Mouse (Mus musculus): Measurements from ENCODE around the gene Oas1e.
A peak's percentile ranks its signal among the peaks of the same experiment; 100 is the strongest.
"Not testable (repeated sequence)": the region's sequence is repeated elsewhere in the genome, so short reads cannot be mapped to it uniquely, and the experiment has no call there.

The Oas1e gene

DNA sequence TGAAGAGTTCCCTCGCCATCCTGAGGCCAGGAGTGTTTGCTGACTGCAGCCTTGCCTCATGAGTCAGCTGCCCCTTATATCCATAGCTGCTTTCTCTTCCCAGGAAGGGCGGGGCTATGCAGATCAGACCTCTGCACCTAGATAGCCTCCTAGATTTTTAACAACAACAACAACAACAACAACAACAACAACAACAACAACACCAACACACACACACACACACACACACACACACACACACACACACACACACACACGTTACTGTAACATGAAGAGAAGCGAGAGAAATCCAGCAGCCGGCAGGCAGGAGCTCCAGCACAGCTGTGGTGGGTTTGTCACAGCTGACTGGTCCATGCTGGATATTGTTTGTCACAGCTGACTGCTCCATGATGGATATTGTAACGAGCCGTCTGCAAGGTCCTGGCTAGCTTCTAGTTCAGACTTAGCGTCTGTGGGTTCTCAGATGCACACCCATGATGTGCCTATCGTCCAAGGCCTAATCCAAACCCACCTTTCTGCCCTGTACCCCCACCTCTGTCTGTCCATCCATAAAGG is at the start of gene Oas1e:
Oas1e (minus strand) TSS at position 51 of the 555 bp plus-strand sequence.
- not testable (repeated sequence) for DNase-seq

DNA sequence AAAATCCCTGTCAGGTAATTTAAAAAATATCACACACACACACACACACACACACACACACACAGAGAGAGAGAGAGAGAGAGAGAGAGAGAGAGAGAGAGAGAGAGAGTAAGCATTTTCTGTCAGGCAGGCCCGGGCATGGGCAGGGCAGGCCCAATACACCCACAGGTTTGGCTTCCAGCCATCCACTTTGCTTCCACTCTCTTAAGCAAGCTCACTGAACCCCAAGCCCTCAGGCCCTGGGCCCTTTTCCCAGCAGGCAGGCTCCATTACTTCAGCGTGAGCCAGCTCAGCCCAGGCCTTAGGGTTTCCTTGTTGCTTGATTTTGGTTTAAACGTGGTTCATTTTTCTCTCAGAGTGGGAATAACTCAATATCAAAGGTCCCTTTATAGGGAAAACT is 49.4 kb upstream of the Oas1e start:
- peak; percentile 6 to 20 for DNase-seq

DNA sequence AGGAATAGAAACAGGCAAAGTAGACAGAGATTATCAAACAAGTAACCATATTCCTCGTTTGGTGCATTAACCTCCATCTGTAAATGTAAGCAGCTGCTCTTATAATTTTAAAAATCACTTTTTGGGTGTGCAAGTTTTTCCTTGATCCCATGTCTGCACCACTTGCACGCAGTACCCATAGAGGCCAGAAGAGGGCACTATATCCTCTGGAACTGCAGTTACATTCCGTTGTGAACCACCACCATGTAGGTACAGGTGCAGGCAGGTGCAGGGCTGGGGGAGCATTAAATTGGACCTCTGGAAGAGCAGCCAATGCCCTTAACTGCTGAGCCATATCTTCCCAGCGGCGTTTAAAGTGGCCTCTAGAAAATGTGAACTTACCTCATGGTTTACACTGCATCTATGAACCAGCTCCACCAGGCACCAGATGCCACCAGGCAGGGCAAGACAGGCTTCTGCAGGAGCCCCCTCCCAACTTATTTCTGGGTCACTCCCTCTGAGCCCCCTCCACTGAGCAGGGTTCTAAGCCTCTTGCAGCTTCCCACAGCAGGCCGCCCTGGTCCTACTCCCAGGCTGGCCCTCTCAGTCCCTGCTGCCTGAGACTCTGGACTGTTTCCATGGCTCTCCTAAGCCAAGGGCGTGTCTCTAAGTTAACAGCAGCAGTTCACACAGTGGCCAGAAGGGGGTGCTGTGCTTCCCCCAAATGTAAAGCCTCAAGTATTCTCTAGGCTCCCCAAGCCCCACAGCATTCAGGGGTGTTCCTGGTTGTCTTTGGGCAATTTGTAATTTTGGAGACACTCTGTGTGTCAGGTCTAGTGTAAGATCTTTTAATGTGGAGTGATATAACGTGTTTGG is 41.6 kb upstream of the Oas1e start:
- DNase-seq: peak in 1 of 2 experiments; percentile 62

DNA sequence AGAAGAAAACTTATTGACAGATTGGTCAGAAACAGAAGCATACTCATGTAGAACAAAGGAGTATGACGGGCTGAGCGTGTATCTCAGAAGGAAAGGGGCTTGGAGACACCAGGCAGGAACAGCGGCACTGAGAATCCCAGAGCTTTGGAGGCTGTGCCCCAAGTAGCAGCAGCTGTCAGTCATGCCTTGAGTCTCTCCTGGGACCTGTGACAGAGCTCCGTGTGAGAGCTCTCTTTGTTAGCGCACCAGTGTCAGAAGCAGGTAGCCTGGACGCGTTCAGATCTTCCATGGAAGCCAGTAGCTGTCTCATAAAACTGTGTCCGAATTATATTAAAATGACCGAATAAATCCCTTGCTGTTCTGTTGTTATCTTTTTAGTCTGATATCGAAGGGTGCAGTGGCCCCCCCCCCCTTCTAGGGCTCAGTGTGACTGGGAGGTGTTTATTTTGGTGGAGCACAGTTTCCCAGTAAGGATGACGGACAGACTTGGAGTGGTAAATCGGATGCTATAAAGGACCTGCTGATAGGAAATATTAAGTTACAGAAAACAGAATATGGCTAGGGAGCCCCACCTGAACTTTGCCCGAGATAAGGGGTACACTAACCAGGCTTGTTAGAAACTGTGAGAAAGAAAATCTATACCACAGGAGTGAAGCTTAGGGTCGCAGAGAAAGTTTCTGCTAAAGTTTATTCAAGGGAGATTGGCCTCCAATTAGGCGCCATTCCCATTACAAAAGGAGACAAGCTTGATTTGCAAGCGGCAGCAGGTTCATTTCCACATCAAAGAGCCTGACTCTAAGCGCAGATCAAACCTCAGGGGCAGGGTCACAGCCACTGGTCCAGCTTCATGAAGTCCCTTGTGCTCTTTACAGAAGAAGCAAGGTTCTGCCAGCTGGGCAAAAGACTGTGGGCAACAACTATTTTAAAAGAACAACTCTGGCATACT is 38.3 kb upstream of the Oas1e start:
- no peak for DNase-seq

- no peak for DNase-seq
Measured at GRCm38 (mm10) chr5:120831031-120831430, 35.7 kb upstream of the Oas1e start.

DNA sequence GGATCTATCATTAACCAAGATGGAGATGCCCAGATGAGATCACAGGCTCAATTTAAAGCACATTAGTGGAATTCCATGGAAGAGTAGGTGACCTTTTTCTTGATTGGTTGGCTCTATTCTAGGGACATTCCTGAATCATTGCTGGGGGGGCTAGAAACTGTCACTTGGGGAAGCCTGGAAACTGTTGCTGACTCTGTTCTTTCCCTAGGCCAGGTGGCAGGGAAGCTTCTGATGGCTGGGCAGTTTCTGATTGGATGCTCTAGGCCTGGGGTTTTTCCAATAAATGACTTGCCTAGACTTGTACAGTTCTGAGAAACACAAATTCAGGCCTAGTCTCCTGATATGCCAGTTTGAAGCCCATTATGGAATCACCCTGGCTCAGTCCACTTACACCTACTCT is 23.7 kb upstream of the Oas1e start:
- no peak for DNase-seq

DNA sequence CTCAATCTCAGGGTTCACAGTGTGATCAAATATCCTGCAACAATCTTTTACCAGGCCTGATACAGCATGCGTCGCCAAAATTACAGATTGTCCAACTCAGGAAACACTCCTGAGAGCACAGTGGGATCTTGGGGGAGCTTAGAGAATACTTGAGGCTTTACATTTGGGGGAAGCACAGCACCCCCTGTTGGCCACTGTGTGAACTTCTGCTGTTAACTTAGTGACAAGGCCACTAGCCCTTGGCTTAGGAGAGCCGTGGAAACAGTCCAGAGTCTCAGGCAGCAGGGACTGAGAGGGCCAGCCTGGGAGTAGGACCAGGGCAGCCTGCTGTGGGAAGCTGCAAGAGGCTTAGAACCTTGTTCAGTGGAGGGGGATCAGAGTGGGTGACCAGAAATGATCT is 20.6 kb upstream of the Oas1e start:
- peak in 1 of 2 experiments; percentile 52 for DNase-seq

DNA sequence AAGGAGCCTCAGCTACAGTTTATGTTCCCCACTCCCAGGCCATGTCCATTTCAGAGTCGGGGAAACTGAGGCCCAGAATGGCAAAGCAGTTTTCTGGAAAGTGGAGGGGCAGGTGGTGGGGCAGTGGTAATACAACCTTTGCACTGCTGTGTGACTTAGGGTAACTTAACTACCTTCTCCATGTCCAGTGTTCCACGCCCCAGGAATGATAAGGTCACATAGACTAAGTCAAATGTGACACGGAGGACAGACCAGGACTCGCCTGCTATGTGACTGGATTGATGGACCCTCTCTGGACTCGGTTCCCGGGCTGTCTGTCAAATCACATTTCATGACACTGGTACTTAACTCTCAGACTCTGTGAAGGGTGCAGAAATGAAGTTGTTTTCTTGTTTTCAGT is 17.7 kb upstream of the Oas1e start:
- no peak for DNase-seq

- DNase-seq: peak; percentile 91 to 93
Measured at GRCm38 (mm10) chr5:120811951-120812819, 16.9 kb upstream of the Oas1e start, which contains the start of gene Oas1c. Gene Oas1c, minus strand, starts transcription at chr5:120812514.

DNA sequence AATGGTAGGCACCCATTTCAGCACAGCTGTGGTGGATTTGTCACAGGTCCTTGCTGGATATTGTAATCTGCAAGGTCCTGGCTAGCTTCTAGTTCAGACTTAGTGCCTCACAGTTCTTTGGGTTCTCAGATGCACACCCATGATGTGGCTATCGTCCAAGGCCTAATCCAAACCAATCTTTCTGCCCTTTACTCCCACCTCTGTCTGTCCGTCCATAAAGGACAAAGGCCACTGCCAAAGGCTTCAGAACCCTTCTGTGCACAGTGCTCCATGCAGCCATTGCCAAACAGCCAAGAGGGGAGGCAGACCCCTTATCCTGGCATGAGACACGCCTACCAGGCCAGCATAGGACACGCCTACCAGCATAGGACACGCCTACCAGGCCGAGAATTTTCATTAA is 13.8 kb upstream of the Oas1e start:
- DNase-seq: peak; percentile 27 to 46

DNA sequence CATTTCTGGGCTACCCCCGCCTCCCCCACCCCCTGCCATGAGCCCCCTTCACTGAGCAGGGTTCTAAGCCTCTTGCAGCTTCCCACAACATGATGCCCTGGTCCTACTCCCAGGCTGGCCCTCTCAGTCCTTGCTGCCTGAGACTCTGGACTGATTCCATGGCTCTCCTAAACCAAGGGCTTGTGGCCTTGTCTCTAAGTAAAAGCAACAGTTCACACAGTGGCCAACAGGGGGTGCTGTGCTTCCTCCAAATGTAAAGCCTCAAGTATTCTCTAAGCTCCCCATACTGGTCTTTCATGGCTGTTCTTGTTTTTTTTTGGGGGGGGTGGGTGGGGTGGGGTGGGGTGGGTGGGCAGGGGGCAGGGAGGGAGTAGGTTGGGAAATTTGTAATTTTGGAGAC is 11.1 kb upstream of the Oas1e start:
- peak; percentile 47 to 77 for DNase-seq

DNA sequence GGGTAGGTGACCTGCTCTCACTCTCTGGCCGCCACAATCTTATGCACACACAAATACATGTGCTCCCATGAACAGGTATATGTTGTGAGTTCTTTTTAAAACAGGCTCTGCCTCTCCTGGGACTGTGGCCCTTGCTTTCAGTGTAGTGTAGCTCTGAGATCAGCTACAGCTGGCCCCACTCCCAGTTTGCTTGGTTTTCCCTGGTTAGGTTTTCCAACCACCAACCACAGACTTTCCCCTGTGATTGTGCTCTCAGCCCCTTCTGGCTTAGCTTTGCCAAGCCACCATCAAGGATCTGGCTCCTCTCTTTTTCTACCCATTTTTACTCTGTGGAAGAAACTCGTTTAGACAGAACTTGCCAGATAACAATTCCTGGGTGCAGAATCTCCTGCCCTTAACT is 8.3 kb upstream of the Oas1e start:
- DNase-seq: no peak

DNA sequence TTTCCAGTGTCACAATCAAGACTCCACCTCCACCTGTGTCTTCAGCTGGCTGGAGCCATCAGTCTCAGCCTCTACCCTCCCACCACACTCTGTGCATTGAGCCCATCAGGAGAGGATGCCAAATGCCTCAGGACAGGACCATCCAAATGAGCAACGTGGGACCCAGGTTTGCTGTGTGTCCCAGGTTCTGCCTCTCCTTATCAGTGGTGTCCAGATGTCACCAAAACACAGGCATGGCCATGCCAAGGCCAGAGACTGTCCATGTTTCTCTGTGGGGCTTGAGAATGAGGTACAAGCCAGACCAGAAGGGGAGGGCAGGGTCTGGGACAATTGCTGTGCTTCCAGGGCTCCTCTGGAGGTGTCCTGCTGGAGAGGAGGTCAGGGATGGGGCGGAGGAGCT is 3.6 kb upstream of the Oas1e start:
- not testable (repeated sequence) for DNase-seq

- DNase-seq: not testable (repeated sequence)
Measured at GRCm38 (mm10) chr5:120798147-120798546, 2.8 kb upstream of the Oas1e start.

DNA sequence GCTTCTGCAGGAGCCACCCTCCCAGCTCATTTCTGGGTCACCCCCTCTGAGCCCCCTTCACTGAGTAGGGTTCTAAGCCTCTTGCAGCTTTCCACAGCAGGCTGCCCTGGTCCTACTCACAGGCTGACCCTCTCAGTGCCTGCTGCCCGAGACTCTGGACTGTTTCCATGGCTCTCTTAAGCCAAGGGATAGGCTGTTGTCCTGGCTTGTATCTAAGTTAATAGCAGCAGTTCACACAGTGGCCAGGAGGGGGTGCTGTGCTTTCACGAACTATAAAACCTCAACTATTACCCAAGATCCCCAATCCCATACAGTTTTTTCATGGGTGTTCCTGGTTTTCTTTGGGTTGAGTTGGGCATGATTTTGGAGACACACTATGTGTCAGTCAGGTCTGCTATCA is 2.3 kb downstream of the Oas1e start:
- DNase-seq: peak; percentile 26 to 72

DNA sequence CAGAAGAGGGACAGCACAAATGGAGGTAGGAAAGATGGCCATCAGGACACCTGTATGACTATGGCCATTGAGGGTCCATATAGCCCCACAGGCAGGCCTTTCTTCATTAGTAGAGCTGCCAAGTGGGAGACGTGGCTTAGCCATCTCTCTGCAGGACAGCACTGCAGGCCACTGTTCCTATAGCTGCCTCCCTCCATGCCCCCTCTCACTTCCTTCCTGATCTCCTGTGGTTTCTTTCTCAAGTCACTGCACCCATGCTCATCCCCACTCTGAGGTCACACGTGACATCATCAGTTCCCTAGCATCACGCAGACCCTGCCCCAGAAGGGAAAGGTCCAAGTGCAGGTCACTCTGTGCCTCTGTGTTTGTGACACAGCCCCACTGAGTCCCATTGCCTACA is 8.3 kb downstream of the Oas1e start:
- no peak for DNase-seq

DNA sequence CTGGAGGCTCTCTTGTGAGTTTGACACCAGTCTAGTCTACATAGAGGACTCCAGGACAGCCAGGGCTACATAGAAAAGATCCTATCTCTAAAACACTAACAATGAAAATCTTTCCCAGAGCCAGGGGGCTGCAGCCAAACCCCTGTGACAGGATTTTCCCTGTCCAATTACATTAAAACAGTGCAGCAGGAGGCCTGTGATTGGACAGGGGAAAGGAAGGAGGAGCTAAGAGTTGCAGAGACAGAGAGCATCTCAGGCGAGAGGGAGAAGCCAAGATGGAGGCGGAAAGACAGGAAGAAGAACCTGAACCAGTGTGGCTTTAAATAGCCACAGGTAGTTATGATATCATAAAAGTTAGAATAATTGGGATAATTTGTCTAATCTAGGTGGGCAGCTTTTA is 12.9 kb downstream of the Oas1e start:
- DNase-seq: no peak

DNA sequence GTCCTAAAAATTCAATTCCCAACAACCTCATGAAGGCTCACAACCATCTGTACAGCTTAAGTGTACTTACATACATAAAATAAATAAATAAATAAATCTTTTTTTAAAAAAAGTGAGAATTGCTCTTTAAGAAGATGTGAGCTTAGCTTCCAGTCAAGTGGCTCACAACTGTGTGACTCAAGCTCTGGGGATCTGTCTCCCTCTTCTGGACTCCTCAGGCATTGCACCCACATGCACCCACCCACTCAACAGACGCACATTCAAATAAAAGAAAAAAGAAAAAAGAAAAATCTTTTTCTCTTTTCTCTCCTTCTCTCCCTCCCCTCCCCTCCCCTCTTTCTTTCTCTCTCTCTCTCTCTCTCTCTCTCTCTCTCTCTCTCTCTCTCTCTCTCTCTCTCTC is 13.7 kb downstream of the Oas1e start:
- no peak for DNase-seq

GRCm38 (mm10) chr5:120779922-120780321 is 15.4 kb downstream of the Oas1e start:
- no peak for DNase-seq

- DNase-seq: no peak
Measured at GRCm38 (mm10) chr5:120778941-120779340, 16.4 kb downstream of the Oas1e start.

DNA sequence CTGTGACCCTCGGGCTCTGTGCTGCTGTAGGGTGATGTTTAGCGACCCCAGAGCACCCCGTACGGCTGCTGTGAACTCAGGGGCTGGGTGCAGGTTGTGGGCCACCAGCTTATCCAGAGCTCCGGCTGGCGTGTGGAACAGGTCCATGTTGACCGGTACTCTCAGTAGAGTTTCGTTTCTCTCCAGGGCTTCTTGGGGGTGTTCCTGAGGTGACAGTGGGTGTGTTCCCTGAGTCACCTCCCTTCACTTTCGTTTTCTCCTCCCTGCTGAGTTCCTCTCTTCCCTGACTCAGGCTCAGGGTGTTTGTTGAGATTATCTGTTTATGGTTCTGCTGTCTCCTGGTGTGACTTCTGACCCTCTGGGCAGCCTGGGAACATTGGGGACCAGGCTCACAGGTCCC is 17.9 kb downstream of the Oas1e start, which contains the start of gene Oas3:
Oas3 (minus strand) TSS at position 184 of the 400 bp plus-strand sequence.
- no peak for DNase-seq

- DNase-seq: no peak
Measured at GRCm38 (mm10) chr5:120776801-120777200, 18.5 kb downstream of the Oas1e start.

Data from kidney, adult 8-10 months (tissue).